Mouse (Mus musculus): Measurements from ENCODE around the gene 1810049J17Rik. TPM values are rescaled to one million over a fixed set of nuclear protein-coding genes. Genes with fewer than 3 reads are reported as not detected.
A peak's percentile ranks its signal among the peaks of the same experiment; 100 is the strongest.

The 1810049J17Rik gene
- polyA plus RNA-seq, 1 experiment from 2014 or later = 0.84 TPM

- H3K9ac ChIP-seq = no peak overlapping the region
- H3K36me3 ChIP-seq = peaks cover 31% of the 10 kb centered on the region
- no peak overlapping the region for H3K4me3 ChIP-seq
- no peak overlapping the region for H3K27ac ChIP-seq
- 70% methylated on average over 5 of the region's 5 CpGs for WGBS
- no peak overlapping the region for H3K4me2 ChIP-seq (replicated peaks)
- no peaks in the 10 kb centered on the region for H3K27me3 ChIP-seq
- H3K4me1 ChIP-seq = peaks cover 9% of the 10 kb centered on the region
- H3K9me3 ChIP-seq = no peaks in the 10 kb centered on the region
- ATAC-seq (ENCODE audit: low FRiP score, low read depth) = no peak
Measured at GRCm38 (mm10) chr15:12340536-12341400, 19.1 kb upstream of the 1810049J17Rik start.

DNA sequence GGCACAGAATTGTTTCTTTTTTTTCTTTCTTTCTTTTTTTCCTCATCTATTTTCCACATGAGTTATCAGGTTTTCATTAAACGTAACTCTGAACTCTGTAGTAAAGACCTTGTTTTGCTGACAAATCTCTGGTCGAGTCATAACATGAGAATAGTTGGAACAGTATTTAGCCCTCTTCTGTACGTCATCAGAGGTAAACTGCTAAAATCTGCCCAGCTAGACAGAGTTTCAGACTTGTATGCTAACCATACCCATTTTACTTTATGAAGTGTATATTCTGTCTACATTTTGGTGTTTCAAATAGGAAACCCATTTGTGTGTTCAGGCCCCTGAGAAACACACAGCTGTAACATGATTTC lies 16.1 kb upstream of the 1810049J17Rik start:
- H3K4me1 ChIP-seq = peaks cover 10% of the 10 kb centered on the region
- H3K27me3 ChIP-seq = no peaks in the 10 kb centered on the region
- no peak overlapping the region for H3K27ac ChIP-seq
- ATAC-seq (ENCODE audit: low FRiP score, low read depth) = no peak
- 67% methylated on average over 3 of the region's 3 CpGs for WGBS
- H3K4me2 ChIP-seq (replicated peaks) = no peak overlapping the region
- no peak overlapping the region for H3K9ac ChIP-seq
- no peak overlapping the region for H3K4me3 ChIP-seq
- peaks cover 7% of the 10 kb centered on the region for H3K36me3 ChIP-seq
- no peaks in the 10 kb centered on the region for H3K9me3 ChIP-seq

- H3K4me1 ChIP-seq = peaks cover 10% of the 10 kb centered on the region
- H3K27ac ChIP-seq = no peak overlapping the region
- H3K9me3 ChIP-seq = no peaks in the 10 kb centered on the region
- 89% methylated on average over 4 of the region's 4 CpGs for WGBS
- no peaks in the 10 kb centered on the region for H3K27me3 ChIP-seq
- no peak overlapping the region for H3K4me3 ChIP-seq
- no peak overlapping the region for H3K9ac ChIP-seq
- H3K4me2 ChIP-seq (replicated peaks) = no peak overlapping the region
- peaks cover 3% of the 10 kb centered on the region for H3K36me3 ChIP-seq
- no peak for ATAC-seq (ENCODE audit: low FRiP score, low read depth)
Measured at GRCm38 (mm10) chr15:12337030-12337778, 15.5 kb upstream of the 1810049J17Rik start.

DNA sequence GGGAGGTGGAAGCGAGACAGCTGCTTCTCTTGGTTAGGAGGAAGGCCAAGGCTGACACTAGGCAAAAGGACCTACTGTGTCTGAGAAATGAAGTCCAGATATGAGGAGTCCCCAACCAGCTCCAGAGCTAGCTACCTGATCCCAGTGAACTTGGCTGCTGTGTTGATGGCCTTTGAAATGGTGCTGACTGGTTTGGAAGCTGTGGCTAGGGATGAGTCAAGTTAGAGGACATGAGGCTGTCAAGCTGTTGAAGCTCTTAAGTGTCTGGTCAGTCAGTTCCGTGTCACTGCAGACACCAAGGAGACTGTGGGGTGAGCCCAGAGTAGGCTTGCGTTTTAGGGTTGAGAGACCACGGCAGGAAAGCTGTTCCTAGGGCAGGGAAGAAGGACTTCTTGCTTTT lies 12.7 kb upstream of the 1810049J17Rik start:
- H3K27me3 ChIP-seq = no peaks in the 10 kb centered on the region
- H3K27ac ChIP-seq = no peak overlapping the region
- H3K4me1 ChIP-seq = peaks cover 13% of the 10 kb centered on the region
- 90% methylated on average over 4 of the region's 4 CpGs for WGBS
- no peak overlapping the region for H3K4me3 ChIP-seq
- no peak for ATAC-seq (ENCODE audit: low FRiP score, low read depth)
- no peak overlapping the region for H3K4me2 ChIP-seq (replicated peaks)
- H3K9me3 ChIP-seq = no peaks in the 10 kb centered on the region
- H3K36me3 ChIP-seq = no peaks in the 10 kb centered on the region; the same call in 1 of the 2 replicates
- no peak overlapping the region for H3K9ac ChIP-seq

DNA sequence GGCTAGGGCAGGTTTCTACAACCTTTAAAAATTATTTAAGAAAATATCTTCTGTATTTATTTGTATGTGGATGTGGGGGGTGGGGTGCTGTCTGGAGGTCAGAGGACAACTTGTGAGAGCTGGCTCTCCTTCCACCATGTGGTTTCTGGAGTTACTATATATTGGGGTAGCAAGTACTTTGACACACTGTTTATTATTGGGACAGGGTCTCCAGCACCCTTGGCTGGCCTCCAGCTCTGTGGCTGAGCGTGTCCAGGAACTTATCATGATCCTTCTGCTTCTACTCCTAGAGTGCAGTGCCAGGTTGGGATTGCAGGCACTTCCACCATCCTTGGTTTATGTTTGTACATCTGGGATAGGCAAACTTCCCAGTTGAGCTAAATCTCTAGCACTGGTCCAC lies 9.6 kb upstream of the 1810049J17Rik start:
- Histone ChIP-seq H3K4me1 (peaks cover 15% of the 10 kb centered on the region), H3K9ac (no peak overlapping the region), H3K9me3 (no peaks in the 10 kb centered on the region), H3K4me2 (replicated peaks) (no peak overlapping the region), H3K27me3 (no peaks in the 10 kb centered on the region), H3K27ac (no peak overlapping the region), H3K4me3 (no peak overlapping the region), H3K36me3 (no peaks in the 10 kb centered on the region; the same call in 1 of the 2 replicates)
- ATAC-seq (ENCODE audit: low FRiP score, low read depth) = no peak
- WGBS = 56% methylated on average over 1 of the region's 1 CpGs

DNA sequence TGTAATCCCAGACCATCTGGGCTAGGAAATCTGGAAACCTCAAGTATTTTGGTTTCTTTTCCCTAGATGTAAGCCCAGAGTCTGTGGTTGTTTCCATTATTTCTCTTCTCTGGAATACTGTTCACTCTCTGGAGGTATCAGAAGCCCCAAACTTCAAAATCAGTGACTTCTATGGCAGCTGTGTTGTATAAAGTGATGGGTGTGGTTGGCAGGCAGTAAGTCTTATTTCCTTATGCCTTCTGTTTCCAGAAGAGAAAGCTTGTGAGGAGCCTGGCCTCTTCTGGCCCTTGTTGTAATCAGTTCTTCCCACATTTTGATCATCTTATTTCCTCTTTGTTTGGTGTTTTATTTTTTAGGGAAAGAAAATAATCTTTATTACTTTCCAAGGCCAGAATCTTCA lies 9.2 kb upstream of the 1810049J17Rik start:
- H3K9ac ChIP-seq = no peak overlapping the region
- ATAC-seq (ENCODE audit: low FRiP score, low read depth) = no peak
- H3K36me3 ChIP-seq = peaks cover under 1% of the 10 kb centered on the region
- no peaks in the 10 kb centered on the region for H3K9me3 ChIP-seq
- no peaks in the 10 kb centered on the region for H3K27me3 ChIP-seq
- H3K4me3 ChIP-seq = no peak overlapping the region
- peak overlapping the region; percentile 15; the same call in 1 of the 2 replicates for H3K27ac ChIP-seq
- peaks cover 16% of the 10 kb centered on the region for H3K4me1 ChIP-seq
- H3K4me2 ChIP-seq (replicated peaks) = no peak overlapping the region

DNA sequence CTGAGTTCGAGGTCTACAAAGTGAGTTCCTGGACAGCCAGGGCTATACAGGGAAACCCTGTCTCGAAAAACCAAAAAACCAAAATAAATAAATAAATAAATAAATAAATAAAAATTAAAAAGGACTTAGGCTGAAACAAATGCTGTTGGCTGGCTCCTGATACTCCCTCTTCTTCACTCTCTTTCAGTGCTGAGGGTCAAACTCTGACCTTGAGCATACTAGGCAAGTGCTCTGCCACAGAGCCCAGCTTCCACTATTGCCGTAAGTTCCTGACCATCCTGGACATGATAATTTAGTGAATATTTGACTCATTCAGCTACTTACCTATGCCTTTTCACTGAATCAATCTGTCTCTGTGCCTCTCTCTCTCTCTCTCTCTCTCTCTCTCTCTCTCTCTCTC lies 8.7 kb upstream of the 1810049J17Rik start:
- Histone ChIP-seq H3K36me3 (peaks cover 5% of the 10 kb centered on the region), H3K4me3 (no peak overlapping the region), H3K9me3 (no peaks in the 10 kb centered on the region), H3K9ac (no peak overlapping the region), H3K27ac (peak overlapping the region; percentile 15; the same call in 1 of the 2 replicates), H3K27me3 (no peaks in the 10 kb centered on the region), H3K4me1 (peaks cover 14% of the 10 kb centered on the region; the same call in 1 of the 2 replicates), H3K4me2 (replicated peaks) (no peak overlapping the region)
- ATAC-seq (ENCODE audit: low FRiP score, low read depth) = no peak
- 94% methylated on average over 3 of the region's 3 CpGs for WGBS

GRCm38 (mm10) chr15:12324326-12324725 lies 2.6 kb upstream of the 1810049J17Rik start:
- H3K9me3 ChIP-seq = no peaks in the 10 kb centered on the region
- peak overlapping the region; percentile 65 for H3K4me2 ChIP-seq (replicated peaks)
- H3K9ac ChIP-seq = no peak overlapping the region
- no peak for ATAC-seq (ENCODE audit: low FRiP score, low read depth)
- H3K4me1 ChIP-seq = peaks cover 24% of the 10 kb centered on the region
- H3K27me3 ChIP-seq = peaks cover 4% of the 10 kb centered on the region; the same call in 1 of the 2 replicates
- no peak overlapping the region for H3K27ac ChIP-seq
- peaks cover 5% of the 10 kb centered on the region; the same call in 1 of the 2 replicates for H3K36me3 ChIP-seq
- H3K4me3 ChIP-seq = peak overlapping the region; percentile 13; the same call in 1 of the 2 replicates
- 84% methylated on average over 1 of the region's 1 CpGs for WGBS

GRCm38 (mm10) chr15:12322676-12323402 lies 1.1 kb upstream of the 1810049J17Rik start:
- Histone ChIP-seq H3K4me1 (peaks cover 21% of the 10 kb centered on the region), H3K9me3 (no peaks in the 10 kb centered on the region), H3K4me2 (replicated peaks) (peak overlapping the region; percentile 65), H3K27ac (no peak overlapping the region), H3K9ac (peak overlapping the region; percentile 99), H3K36me3 (peaks cover 5% of the 10 kb centered on the region; the same call in 1 of the 2 replicates), H3K27me3 (peaks cover 4% of the 10 kb centered on the region; the same call in 1 of the 2 replicates), H3K4me3 (peak overlapping the region; percentile 100)
- no peak for ATAC-seq (ENCODE audit: low FRiP score, low read depth)
- 5% methylated on average over 9 of the region's 9 CpGs for WGBS

DNA sequence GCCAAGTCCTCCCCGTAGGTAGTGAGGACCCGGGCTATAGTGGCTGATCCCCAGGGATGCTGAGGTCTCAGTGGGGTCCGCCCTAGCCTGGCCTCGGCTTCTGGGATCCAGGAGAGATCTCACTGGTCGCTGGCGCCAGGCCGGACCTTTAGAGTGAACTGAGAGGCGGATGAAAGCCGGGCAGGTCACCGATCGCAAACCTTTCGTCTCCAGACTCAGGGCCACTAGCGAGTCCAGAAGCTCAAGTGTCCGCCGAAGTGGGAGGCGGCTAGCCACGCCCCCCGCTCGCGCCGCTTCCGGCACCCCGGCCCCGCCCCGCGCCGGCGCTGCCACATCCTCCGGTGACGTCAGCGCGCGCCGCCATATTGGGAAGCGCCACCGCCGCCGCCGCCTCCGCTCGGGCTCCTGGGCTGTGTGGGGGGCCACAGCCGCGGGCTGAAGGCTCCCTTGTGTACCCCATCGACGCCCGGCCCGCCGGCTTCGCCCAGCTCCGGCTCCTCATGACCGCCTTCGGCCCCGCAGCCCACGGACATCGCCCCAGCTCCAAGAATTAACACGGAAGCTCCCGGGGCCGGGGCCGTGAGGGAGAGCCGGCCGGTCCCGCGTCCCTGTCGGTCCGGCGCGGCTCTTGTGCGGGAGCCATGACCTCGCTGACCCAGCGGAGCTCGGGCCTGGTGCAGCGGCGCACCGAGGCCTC lies 460 bp downstream of the 1810049J17Rik start, which contains the start of gene Golph3:
TSS of gene Golph3 (plus strand) at position 360 of the 697 bp plus-strand sequence.
- Histone ChIP-seq H3K4me3 (peak within 1 kb of the TSS; percentile 100), H3K4me1 (peaks cover 19% of the 10 kb centered on the region), H3K27me3 (peaks cover 4% of the 10 kb centered on the region; the same call in 1 of the 2 replicates), H3K27ac (peak within 1 kb of the TSS; percentile 93), H3K9me3 (no peaks in the 10 kb centered on the region), H3K4me2 (replicated peaks) (peak within 1 kb of the TSS; percentile 65), H3K36me3 (peaks cover 5% of the 10 kb centered on the region; the same call in 1 of the 2 replicates), H3K9ac (peak within 1 kb of the TSS; percentile 99)
- under 1% methylated on average over 61 of the region's 74 CpGs for WGBS
- peak; percentile 95 for ATAC-seq (ENCODE audit: low FRiP score, low read depth)

- no peak for ATAC-seq (ENCODE audit: low FRiP score, low read depth)
- H3K27ac ChIP-seq = peak overlapping the region; percentile 93
- H3K4me2 ChIP-seq (replicated peaks) = peak overlapping the region; percentile 65
- 4% methylated on average over 22 of the region's 22 CpGs for WGBS
- H3K9ac ChIP-seq = peak overlapping the region; percentile 99
- H3K36me3 ChIP-seq = peaks cover 1% of the 10 kb centered on the region; the same call in 1 of the 2 replicates
- H3K9me3 ChIP-seq = no peaks in the 10 kb centered on the region
- H3K4me1 ChIP-seq = peaks cover 17% of the 10 kb centered on the region
- peak overlapping the region; percentile 100 for H3K4me3 ChIP-seq
- peaks cover 4% of the 10 kb centered on the region; the same call in 1 of the 2 replicates for H3K27me3 ChIP-seq
Measured at GRCm38 (mm10) chr15:12320441-12321090, 1.1 kb downstream of the 1810049J17Rik start.

Data from limb, embryonic 13.5 days (tissue).